Mouse (Mus musculus) MEL (cell line): ENCODE results near the gene Stk10. TPM values are rescaled to one million over a fixed set of nuclear protein-coding genes. Genes with fewer than 3 reads are reported as not detected.

Source experiments
- DNase-seq: peaks from one replicate; pipeline ENCODE4 v3.0.0; 2011; ENCODE audit warnings: low read depth, low spot score
- H3K27ac ChIP-seq: 2 replicates; pipeline ENCODE4 v1.5.1; 2012; ENCODE audit warnings: low read depth, mild to moderate bottlenecking, control low read depth, low read length, moderate library complexity; ENCODE audit not compliant: control insufficient read depth
- H3K27me3 ChIP-seq, 2 experiments: fragments of 150-350 bp in 1 of 2; sonication (generic) in 1 of 2; 2 replicates each; pipeline ENCODE4 v1.6.1; 2012; ENCODE audit warnings: low read length in 2 of 2, mild to moderate bottlenecking in 2 of 2, improper control_type of control experiment in 1 of 2, moderate library complexity in 1 of 2; ENCODE audit not compliant: insufficient read depth in 2 of 2, control insufficient read depth in 1 of 2
- H3K36me3 ChIP-seq, 2 experiments: 2 replicates each; pipeline ENCODE4 v1.6.1; 2012 to 2014; ENCODE audit warnings: low read length in 2 of 2, improper control_type of control experiment in 1 of 2, inconsistent platforms in 1 of 2, mild to moderate bottlenecking in 1 of 2; ENCODE audit not compliant: insufficient read depth in 2 of 2, control insufficient read depth in 1 of 2
- H3K4me1 ChIP-seq, 2 experiments: fragments of 150-350 bp in 1 of 2; sonication (generic) in 1 of 2; 2 replicates each; pipeline ENCODE4 v1.6.1; 2012; ENCODE audit warnings: low read length in 2 of 2, improper control_type of control experiment in 1 of 2, mild to moderate bottlenecking in 1 of 2; ENCODE audit not compliant: insufficient read depth in 2 of 2, control insufficient read depth in 1 of 2
- H3K4me3 ChIP-seq, 2 experiments: fragments of 150-350 bp in 1 of 2; sonication (generic) in 1 of 2; 2 replicates each; pipeline ENCODE4 v1.5.1; 2012; ENCODE audit warnings: low read depth in 2 of 2, low read length in 2 of 2, mild to moderate bottlenecking in 2 of 2, moderate library complexity in 2 of 2, control low read depth in 1 of 2, improper control_type of control experiment in 1 of 2; ENCODE audit not compliant: control insufficient read depth in 1 of 2, insufficient read depth in 1 of 2
- H3K79me2 ChIP-seq: 2 replicates; pipeline ENCODE4 v1.6.1; 2012; ENCODE audit warnings: mild to moderate bottlenecking, low read length, moderate library complexity; ENCODE audit not compliant: control insufficient read depth, poor library complexity, insufficient read depth
- H3K9ac ChIP-seq: 2 replicates; pipeline ENCODE4 v1.6.1; 2012; ENCODE audit warnings: low read depth, mild to moderate bottlenecking, control low read depth, low read length, moderate library complexity; ENCODE audit not compliant: control insufficient read depth, poor library complexity, severe bottlenecking
- H3K9me3 ChIP-seq: fragments of 150-350 bp; sonication (generic); replicated peaks from 2 replicates; pipeline ENCODE4 v1.6.1; 2012; ENCODE audit warnings: mild to moderate bottlenecking, low read length, improper control_type of control experiment, moderate library complexity; ENCODE audit not compliant: insufficient read depth
- CTCF ChIP-seq, 3 experiments: IDR thresholded peaks in 2 of 3; conservative IDR thresholded peaks in 1 of 3; 2 replicates each; pipeline ENCODE4 v1.5.1; 2011 to 2012; ENCODE audit warnings: low read length in 3 of 3, low read depth in 2 of 3, mild to moderate bottlenecking in 2 of 3, improper control_type of control experiment in 1 of 3, inconsistent platforms in 1 of 3, mixed read lengths in 1 of 3, moderate library complexity in 1 of 3; ENCODE audit not compliant: control insufficient read depth in 1 of 3, insufficient read depth in 1 of 3, poor library complexity in 1 of 3, severe bottlenecking in 1 of 3
- E2F4 ChIP-seq: IDR thresholded peaks from 2 replicates; pipeline ENCODE4 v1.6.1; 2011; ENCODE audit warnings: low read depth, low read length, improper control_type of control experiment, borderline replicate concordance
- HCFC1 ChIP-seq: IDR thresholded peaks from 2 replicates; pipeline ENCODE4 v1.6.1; 2012; ENCODE audit warnings: low read depth, mild to moderate bottlenecking, inconsistent platforms, low read length, improper control_type of control experiment, moderate library complexity
- KAT2A ChIP-seq: conservative IDR thresholded peaks from 2 replicates; pipeline ENCODE4 v1.6.1; 2012; ENCODE audit warnings: low read depth, low read length, improper control_type of control experiment, inconsistent platforms
- MYB ChIP-seq: IDR thresholded peaks from 2 replicates; pipeline ENCODE4 v1.6.1; 2011; ENCODE audit warnings: mild to moderate bottlenecking, low read depth, low read length, improper control_type of control experiment
- NELFE ChIP-seq: IDR thresholded peaks from 2 replicates; pipeline ENCODE4 v1.6.1; 2011; ENCODE audit warnings: low read depth, low read length, improper control_type of control experiment
- NRF1 ChIP-seq: IDR thresholded peaks from 2 replicates; pipeline ENCODE4 v1.6.1; 2014; ENCODE audit warnings: low read depth, mild to moderate bottlenecking, inconsistent platforms, low read length, improper control_type of control experiment, moderate library complexity; ENCODE audit not compliant: poor library complexity, insufficient read depth, severe bottlenecking
- POLR2A ChIP-seq, 2 experiments: IDR thresholded peaks; 2 replicates each; pipeline ENCODE4 v1.6.1; 2011 to 2012; ENCODE audit warnings: low read length in 2 of 2, mild to moderate bottlenecking in 2 of 2, control low read depth in 1 of 2, improper control_type of control experiment in 1 of 2, low read depth in 1 of 2, moderate library complexity in 1 of 2; ENCODE audit not compliant: control insufficient read depth in 1 of 2, insufficient read depth in 1 of 2, poor library complexity in 1 of 2
- POLR2AphosphoS5 ChIP-seq: IDR thresholded peaks from 2 replicates; pipeline ENCODE4 v1.6.1; 2012; ENCODE audit warnings: low read depth, borderline replicate concordance, mild to moderate bottlenecking, inconsistent platforms, low read length, moderate library complexity, mixed read lengths
- RAD21 ChIP-seq: IDR thresholded peaks from 2 replicates; pipeline ENCODE4 v1.6.1; 2011; ENCODE audit warnings: mild to moderate bottlenecking, low read depth, low read length, improper control_type of control experiment
- RCOR1 ChIP-seq: IDR thresholded peaks from 2 replicates; pipeline ENCODE4 v1.6.1; 2012; ENCODE audit warnings: low read depth, mild to moderate bottlenecking, inconsistent platforms, low read length, improper control_type of control experiment
- SIN3A ChIP-seq: IDR thresholded peaks from 2 replicates; pipeline ENCODE4 v1.6.1; 2012; ENCODE audit warnings: low read length, improper control_type of control experiment, inconsistent platforms
- SMC3 ChIP-seq: IDR thresholded peaks from 2 replicates; pipeline ENCODE4 v1.6.1; 2011; ENCODE audit warnings: low read depth, low read length, improper control_type of control experiment
- TAL1 ChIP-seq: IDR thresholded peaks from 2 replicates; pipeline ENCODE4 v1.6.1; 2012; ENCODE audit warnings: mild to moderate bottlenecking, inconsistent platforms, low read length, moderate library complexity, mixed read lengths
- USF2 ChIP-seq, 2 experiments: IDR thresholded peaks; 2 replicates each; pipeline ENCODE4 v1.6.1; 2011 to 2012; ENCODE audit warnings: improper control_type of control experiment in 2 of 2, low read length in 2 of 2, borderline replicate concordance in 1 of 2, inconsistent platforms in 1 of 2, low read depth in 1 of 2, mild to moderate bottlenecking in 1 of 2; ENCODE audit not compliant: insufficient read depth in 1 of 2
- ZKSCAN1 ChIP-seq: IDR thresholded peaks from 2 replicates; pipeline ENCODE4 v1.6.1; 2012; ENCODE audit warnings: low read depth, mild to moderate bottlenecking, inconsistent platforms, low read length, improper control_type of control experiment, moderate library complexity
- ZMIZ1 ChIP-seq: IDR thresholded peaks from 2 replicates; pipeline ENCODE4 v1.6.1; 2012; ENCODE audit warnings: low read depth, mild to moderate bottlenecking, inconsistent platforms, low read length, improper control_type of control experiment, moderate library complexity
- polyA plus RNA-seq, 2 experiments: library from polyadenylated mRNA; stranded (reverse) in 1 of 2; unstranded in 1 of 2; fragments of >175 nt in 1 of 2; fragments of >200 nt in 1 of 2; gene quantifications; 2 replicates each; pipeline versions ENCODE4 v1.2.1 to v1.2.4; 2012; ENCODE audit warnings: low replicate concordance in 2 of 2, low read depth in 1 of 2; ENCODE audit not compliant: insufficient read length in 2 of 2, insufficient read depth in 1 of 2, missing spikeins in 1 of 2
- total RNA-seq: library from RNA; depleted of rRNA; stranded (reverse); fragments of 300-350 nt; gene quantifications from 2 replicates; pipeline ENCODE4 v1.2.3, GENCODE M21; 2012

The Stk10 gene
- total and polyA plus RNA-seq, 3 experiments = 10.8 to 14.4 TPM; not detected in 1

DNA sequence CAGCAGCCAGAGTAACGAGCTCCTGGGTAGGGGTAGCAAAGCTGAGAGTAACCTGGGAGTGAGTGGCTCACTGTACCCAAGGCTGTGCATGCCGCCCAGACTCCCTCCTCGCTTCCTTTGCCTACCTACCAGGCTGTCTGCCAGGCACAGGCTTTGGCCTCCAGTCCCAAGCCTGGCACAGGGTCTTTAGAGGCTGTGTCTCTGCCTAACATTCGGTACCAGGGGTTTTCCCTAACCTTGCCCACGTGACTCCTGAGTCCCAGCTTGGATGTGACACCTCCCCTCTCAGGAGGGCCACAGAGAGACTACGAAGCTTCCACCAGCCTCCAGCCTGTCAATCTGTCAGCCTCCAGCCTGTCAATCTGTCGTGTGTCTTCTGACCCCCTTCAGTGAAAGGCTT lies 60.0 kb downstream of the Stk10 start:
- no peaks in the 10 kb centered on the region for H3K36me3 ChIP-seq
- H3K27ac ChIP-seq = no peak overlapping the region
- TF ChIP-seq MYB = no peak
- no peak for TF ChIP-seq NRF1
- no peak for TF ChIP-seq RCOR1
- TF ChIP-seq KAT2A = no peak
- TF ChIP-seq POLR2A (IDR thresholded peaks at IDR 0.05; ENCODE audit: control insufficient read depth in 1 of 2, insufficient read depth in 1 of 2, low read depth in 1 of 2, low read length in 2 of 2, poor library complexity in 1 of 2) = no peak
- no peak for TF ChIP-seq SIN3A
- TF ChIP-seq ZMIZ1 = no peak
- TF ChIP-seq ZKSCAN1 = no peak
- TF ChIP-seq, all 39 proteins: peak for 0
- Histone ChIP-seq H3K9ac (no peak overlapping the region), H3K79me2 (no peaks in the 10 kb centered on the region), H3K4me3 (no peak overlapping the region), H3K9me3 (no peaks in the 10 kb centered on the region), H3K27me3 (no peaks in the 10 kb centered on the region), H3K4me1 (no peaks in the 10 kb centered on the region)
- DNase-seq = no peak

- no peaks in the 10 kb centered on the region for H3K4me1 ChIP-seq
- H3K79me2 ChIP-seq = no peaks in the 10 kb centered on the region
- no peak overlapping the region for H3K27ac ChIP-seq
- H3K36me3 ChIP-seq = no peaks in the 10 kb centered on the region
- no peaks in the 10 kb centered on the region for H3K9me3 ChIP-seq
- H3K4me3 ChIP-seq = no peak overlapping the region
- TF ChIP-seq CTCF (IDR thresholded peaks at IDR 0.05 in 2 of 3, conservative IDR thresholded peaks at IDR 0.05 in 1 of 3; ENCODE audit: control insufficient read depth in 1 of 3, insufficient read depth in 1 of 3, low read depth in 2 of 3, low read length in 3 of 3, poor library complexity in 1 of 3, severe bottlenecking in 1 of 3) (peak; percentile 14 to 54 (median 53); a peak in 5 of 6 replicates), NELFE (no peak), MYB (no peak), SMC3 (peak; percentile 41; the same call in 1 of the 2 replicates), ZKSCAN1 (no peak), RAD21 (peak; percentile 38)
- H3K27me3 ChIP-seq = no peaks in the 10 kb centered on the region
- DNase-seq = peak; percentile 24
- H3K9ac ChIP-seq = no peak overlapping the region
Observed at GRCm38 (mm10) chr11:32594122-32594521, 61.0 kb downstream of the Stk10 start.

DNA sequence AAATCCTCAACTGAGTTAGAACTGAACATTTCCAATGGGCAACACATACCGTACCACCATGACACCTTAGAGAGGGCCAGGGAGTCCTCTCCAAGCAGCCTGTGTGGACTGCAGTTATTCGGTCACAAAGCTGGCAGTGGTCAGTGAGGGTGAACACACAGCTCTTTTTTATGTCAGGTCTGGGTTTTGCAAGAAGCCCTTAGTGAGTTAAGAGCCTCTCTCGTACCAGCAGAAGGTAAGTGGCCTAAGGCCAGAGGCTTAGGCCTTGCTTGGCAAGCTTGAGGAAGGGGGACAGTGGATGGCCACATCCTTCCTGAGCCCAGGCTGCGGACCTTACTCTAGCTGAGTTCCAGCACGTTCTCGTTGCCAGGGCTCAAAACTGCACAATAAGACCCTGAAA lies 67.3 kb downstream of the Stk10 start:
- TF ChIP-seq TAL1 = no peak
- no peak for TF ChIP-seq HCFC1
- no peak for TF ChIP-seq POLR2A (IDR thresholded peaks at IDR 0.05; ENCODE audit: control insufficient read depth in 1 of 2, insufficient read depth in 1 of 2, low read depth in 1 of 2, low read length in 2 of 2, poor library complexity in 1 of 2)
- no peak for TF ChIP-seq E2F4
- TF ChIP-seq POLR2AphosphoS5 = no peak
- no peak for TF ChIP-seq NRF1
- TF ChIP-seq NELFE = no peak
- TF ChIP-seq USF2 (IDR thresholded peaks at IDR 0.05; ENCODE audit: borderline replicate concordance in 1 of 2, insufficient read depth in 1 of 2, low read depth in 1 of 2, low read length in 2 of 2) = no peak
- TF ChIP-seq SIN3A = no peak
- TF ChIP-seq RCOR1 = no peak
- Histone ChIP-seq H3K36me3 (no peaks in the 10 kb centered on the region), H3K9me3 (no peaks in the 10 kb centered on the region), H3K4me1 (no peaks in the 10 kb centered on the region), H3K27me3 (no peaks in the 10 kb centered on the region), H3K27ac (no peak overlapping the region), H3K79me2 (no peaks in the 10 kb centered on the region), H3K9ac (no peak overlapping the region), H3K4me3 (no peak overlapping the region)
- DNase-seq = no peak
